Mouse (Mus musculus) forebrain, embryonic 16.5 days (tissue): ENCODE measurements around the gene Gm13272. TPM values are rescaled to one million over a fixed set of nuclear protein-coding genes. Genes with fewer than 3 reads are reported as not detected.
"Not testable (repeated sequence)": the region's sequence is repeated elsewhere in the genome, so short reads cannot be mapped to it uniquely, and the experiment has no call there.

ENCODE experiments used
- ATAC-seq: fragments of 200-750 bp; cut with Nextera tagmentation; 2 replicates; pipeline ENCODE4 v1.8.0; 2017; ENCODE audit warnings: mild to moderate bottlenecking, moderate library complexity
- H3K27ac ChIP-seq: fragments of 300-500 bp; sonication (generic); 2 replicates; pipeline ENCODE4 v1.5.1; 2014; ENCODE audit warnings: low read length, control low read depth
- H3K27me3 ChIP-seq: fragments of 300-500 bp; sonication (generic); replicated peaks from 2 replicates; pipeline ENCODE4 v1.6.1; 2014; ENCODE audit warnings: low read length; ENCODE audit not compliant: control insufficient read depth, insufficient read depth
- H3K36me3 ChIP-seq: fragments of 300-500 bp; sonication (generic); 2 replicates; pipeline ENCODE4 v1.6.1; 2014; ENCODE audit not compliant: control insufficient read depth, insufficient read depth
- H3K4me1 ChIP-seq: fragments of 300-500 bp; sonication (generic); replicated peaks from 2 replicates; pipeline ENCODE4 v1.6.1; 2014; ENCODE audit warnings: low read length; ENCODE audit not compliant: control insufficient read depth, insufficient read depth
- H3K4me2 ChIP-seq: fragments of 300-500 bp; sonication (generic); 2 replicates; pipeline ENCODE4 v1.6.1; 2014; ENCODE audit warnings: mild to moderate bottlenecking, low read length, control low read depth
- H3K4me3 ChIP-seq: fragments of 300-500 bp; sonication (generic); replicated peaks from 2 replicates; pipeline ENCODE4 v1.5.1; 2014; ENCODE audit warnings: mild to moderate bottlenecking, low read length, control low read depth
- H3K9ac ChIP-seq: fragments of 300-500 bp; sonication (generic); replicated peaks from 2 replicates; pipeline ENCODE4 v1.6.1; 2014; ENCODE audit warnings: low read depth, low read length, control low read depth
- H3K9me3 ChIP-seq: fragments of 300-500 bp; sonication (generic); 2 replicates; pipeline ENCODE4 v1.6.1; 2016; ENCODE audit warnings: low read length; ENCODE audit not compliant: control insufficient read depth
- WGBS: fragments of 180-500 bp; shearing (Covaris S2); extraction: QIAGEN DNeasy Blood & Tissue Kit; methylation state at CpG from one replicate; pipeline ENCODE4 v1.1.7; 2014; 5-methylcytosine and 5-hydroxymethylcytosine counted together
- polyA plus RNA-seq: library from polyadenylated mRNA; unstranded; fragments of >200 nt; fragmentation: Nextera tagmentation; extraction: Ambion mirVana; gene quantifications from 2 replicates; pipeline ENCODE4 v1.2.1, GENCODE M21; 2015

The Gm13272 gene
- polyA plus RNA-seq, 1 experiment from 2014 or later: not detected

GRCm38 (mm10) chr4:88802954-88803353, 23.3 kb downstream of the Gm13272 start, which contains the start of gene Gm13287:
Gene Gm13287 (plus strand): TSS chr4:88803254.
- ATAC-seq, H3K9ac ChIP-seq, H3K4me3 ChIP-seq, H3K4me1 ChIP-seq, H3K27me3 ChIP-seq, H3K36me3 ChIP-seq, H3K4me2 ChIP-seq, H3K9me3 ChIP-seq, H3K27ac ChIP-seq: not testable (repeated sequence)
- no CpG with 5 or more reads among the region's 29 CpGs for whole genome bisulfite sequencing

GRCm38 (mm10) chr4:88805231-88805630, 25.6 kb downstream of the Gm13272 start, which contains the start of gene Gm13288:
Gene Gm13288 (plus strand): TSS chr4:88805531.
- not testable (repeated sequence) for ATAC-seq, H3K4me1 ChIP-seq, H3K36me3 ChIP-seq, H3K27me3 ChIP-seq, H3K9ac ChIP-seq, H3K27ac ChIP-seq, H3K9me3 ChIP-seq
- peak within 1 kb of the TSS; percentile 31; the same call in 1 of the 2 replicates for H3K4me2 ChIP-seq
- H3K4me3 ChIP-seq: 0 out of 2 replicates have a peak within 1 kb of the TSS, but pooled peaks have one; percentile 20
- no CpG with 5 or more reads among the region's 8 CpGs for WGBS

- H3K4me3 ChIP-seq: 0 out of 2 replicates have a peak overlapping the region, but pooled peaks have one; percentile 20
- not testable (repeated sequence) for H3K27ac ChIP-seq, H3K27me3 ChIP-seq, ATAC-seq, H3K4me1 ChIP-seq, H3K9ac ChIP-seq, H3K9me3 ChIP-seq, H3K36me3 ChIP-seq
- 0% methylated on average over 12 of the region's 34 CpGs for WGBS
- H3K4me2 ChIP-seq: peak overlapping the region; percentile 31; the same call in 1 of the 2 replicates
These were observed 26.1 kb downstream of the Gm13272 start for GRCm38 (mm10) chr4:88805761-88806160.

- Histone ChIP-seq H3K27me3 (no peaks in the 10 kb centered on the region), H3K4me2 (no peak within 1 kb of the TSS), H3K9ac (no peak within 1 kb of the TSS), H3K27ac (no peak within 1 kb of the TSS), H3K4me3 (no peak within 1 kb of the TSS), H3K4me1 (no peaks in the 10 kb centered on the region), H3K36me3 (no peaks in the 10 kb centered on the region), H3K9me3 (no peaks in the 10 kb centered on the region)
- ATAC-seq: no peak
- 73% methylated on average over 3 of the region's 3 CpGs for WGBS
These were observed 36.3 kb downstream of the Gm13272 start, which contains the start of gene Ifna7 for GRCm38 (mm10) chr4:88815928-88816327. Gene Ifna7 (plus strand): TSS chr4:88816228.

GRCm38 (mm10) chr4:88819659-88820058, 40.0 kb downstream of the Gm13272 start, which contains the start of gene Ifna11:
Gene Ifna11 (plus strand): TSS chr4:88819959.
- Histone ChIP-seq H3K4me2 (no peak within 1 kb of the TSS), H3K27ac (no peak within 1 kb of the TSS), H3K4me1 (no peaks in the 10 kb centered on the region), H3K4me3 (no peak within 1 kb of the TSS), H3K9me3 (no peaks in the 10 kb centered on the region), H3K36me3 (no peaks in the 10 kb centered on the region), H3K27me3 (no peaks in the 10 kb centered on the region), H3K9ac (no peak within 1 kb of the TSS)
- ATAC-seq: no peak
- 86% methylated on average over 1 of the region's 1 CpGs for WGBS

- Histone ChIP-seq H3K27ac (no peak overlapping the region), H3K27me3 (no peaks in the 10 kb centered on the region), H3K4me2 (no peak overlapping the region), H3K4me1 (no peaks in the 10 kb centered on the region), H3K9me3 (no peaks in the 10 kb centered on the region), H3K4me3 (no peak overlapping the region), H3K9ac (no peak overlapping the region), H3K36me3 (no peaks in the 10 kb centered on the region)
- WGBS: 23% methylated on average over 4 of the region's 4 CpGs
- ATAC-seq: no peak
These were observed 43.3 kb downstream of the Gm13272 start for GRCm38 (mm10) chr4:88822995-88823394.

GRCm38 (mm10) chr4:88827116-88827515, 47.5 kb downstream of the Gm13272 start, which contains the start of gene Ifna6:
Gene Ifna6 (plus strand): TSS chr4:88827416.
- not testable (repeated sequence) for H3K4me1 ChIP-seq, ATAC-seq, H3K4me3 ChIP-seq, H3K4me2 ChIP-seq, H3K9ac ChIP-seq, H3K9me3 ChIP-seq, H3K27ac ChIP-seq, H3K27me3 ChIP-seq, H3K36me3 ChIP-seq

Other genes with a start within 250 kb of the Gm13272 start
- gene Ifna15, start 221.6 kb upstream of the Gm13272 start, polyA plus RNA-seq: not detected in 2 replicates
- not detected in 2 replicates for gene Ifna14, start 208.1 kb upstream of the Gm13272 start, polyA plus RNA-seq
- gene Ifna9, start 187.5 kb upstream of the Gm13272 start, polyA plus RNA-seq: not detected in 2 replicates
- not detected in 2 replicates for gene Ifna12, start 176.5 kb upstream of the Gm13272 start, polyA plus RNA-seq
- gene C87499, start 145.4 kb upstream of the Gm13272 start, polyA plus RNA-seq: not detected in 2 replicates
- not detected in 2 replicates for gene Ifna13, start 135.4 kb upstream of the Gm13272 start, polyA plus RNA-seq
- gene Ifna16, start 102.9 kb upstream of the Gm13272 start, polyA plus RNA-seq: not detected in 2 replicates
- not detected in 2 replicates for gene Ifna2, start 95.9 kb upstream of the Gm13272 start, polyA plus RNA-seq
- not detected in 2 replicates for gene Ifnab, start 88.5 kb upstream of the Gm13272 start, polyA plus RNA-seq
- 1.2 and 1.4 TPM in 2 replicates for gene Gm26566, start 58.0 kb upstream of the Gm13272 start, polyA plus RNA-seq
- 122 and 135 TPM in 2 replicates for gene Klhl9, start 57.4 kb upstream of the Gm13272 start, polyA plus RNA-seq
- not detected in 2 replicates for gene Gm13271, start 25.0 kb upstream of the Gm13272 start, polyA plus RNA-seq
- gene Gm13283, start 19.7 kb upstream of the Gm13272 start, polyA plus RNA-seq: 0.16 TPM in 1 of 2 replicates, not detected in the other
- gene Gm13290, start 6.0 kb upstream of the Gm13272 start, polyA plus RNA-seq: 0.46 TPM in 1 of 2 replicates, not detected in the other
- not detected in 2 replicates for gene Gm13289, start 2.9 kb upstream of the Gm13272 start, polyA plus RNA-seq
- gene Ifnz, start 2.3 kb downstream of the Gm13272 start, polyA plus RNA-seq: not detected in 2 replicates
- gene Gm13276, start 5.9 kb downstream of the Gm13272 start, polyA plus RNA-seq: not detected in 2 replicates
- not detected in 2 replicates for gene Gm13277, start 8.8 kb downstream of the Gm13272 start, polyA plus RNA-seq
- gene Gm13278, start 11.7 kb downstream of the Gm13272 start, polyA plus RNA-seq: not detected in 2 replicates
- not detected in 2 replicates for gene Gm13275, start 14.6 kb downstream of the Gm13272 start, polyA plus RNA-seq
- not detected in 2 replicates for gene Gm13279, start 17.5 kb downstream of the Gm13272 start, polyA plus RNA-seq
- gene Gm13285, start 19.8 kb downstream of the Gm13272 start, polyA plus RNA-seq: not detected in 2 replicates
- not detected in 2 replicates for gene Gm13287, start 23.4 kb downstream of the Gm13272 start, polyA plus RNA-seq
- gene Gm13288, start 25.7 kb downstream of the Gm13272 start, polyA plus RNA-seq: not detected in 2 replicates
- gene Ifna7, start 36.4 kb downstream of the Gm13272 start, polyA plus RNA-seq: not detected in 2 replicates
- not detected in 2 replicates for gene Ifna11, start 40.1 kb downstream of the Gm13272 start, polyA plus RNA-seq
- not detected in 2 replicates for gene Ifna6, start 47.6 kb downstream of the Gm13272 start, polyA plus RNA-seq
- not detected in 2 replicates for gene Ifna5, start 55.7 kb downstream of the Gm13272 start, polyA plus RNA-seq
- gene Ifna4, start 62.0 kb downstream of the Gm13272 start, polyA plus RNA-seq: not detected in 2 replicates
- not detected in 2 replicates for gene Ifna1, start 70.2 kb downstream of the Gm13272 start, polyA plus RNA-seq
- not detected in 2 replicates for gene Ifne, start 100.4 kb downstream of the Gm13272 start, polyA plus RNA-seq